Comparison of ENCODE assay signal across 9 mouse cellular contexts in genomic region chr7:4138181-4138580, GRCm38 (mm10). TPM values are rescaled to one million over a fixed set of nuclear protein-coding genes. Genes with fewer than 3 reads are reported as not detected.
DNase-seq lines count a peak whose midpoint lies in the region; ATAC-seq and TF ChIP-seq lines count a peak whose summit lies in the region.
"Had no signal": no experiment of that assay in that cellular context is flagged by ENCODE, and none has a peak within 500 bp of the region (broad histone marks: within the 10 kb centered on the region; RNA-seq: fewer than 3 reads in every experiment).

No protein-coding gene starts in this region.

- no peak for TF ChIP-seq EP300 in heart, postnatal 0 days (IDR thresholded peaks at IDR 0.05; ENCODE audit: low read depth)
- no peak for TF ChIP-seq EP300 in liver, postnatal 0 days (IDR thresholded peaks at IDR 0.05; ENCODE audit: low read depth)

- ATAC-seq in heart, embryonic 11.5 days (replicated peaks; ENCODE audit: insufficient number of reproducible peaks, low FRiP score, low TSS enrichment), result no peak
- ATAC-seq in heart, postnatal 0 days (ENCODE audit: insufficient read depth, low read depth), result no peak
- no peak for ATAC-seq in liver, postnatal 0 days

- no peak for DNase-seq in heart, postnatal 14 days
- no peak for DNase-seq in ES-E14 (ENCODE audit: low read depth, low spot score)
- no peak for DNase-seq in heart, postnatal 0 days (ENCODE audit: low spot score)
- peak; percentile 3 for DNase-seq in liver, postnatal 0 days
- no peak for DNase-seq in ovary, postnatal 14 days (ENCODE audit: low spot score)
- DNase-seq in retina, embryonic 14.5 days (ENCODE audit: low spot score), result no peak
- no peak for DNase-seq in thymus, postnatal 4 days
- DNase-seq: kidney, postnatal 4 days had no signal

- H3K4me1 ChIP-seq in heart, embryonic 11.5 days (ENCODE audit: control insufficient read depth, insufficient read depth, low read length), result peaks cover 6% of the 10 kb centered on the region
- peaks cover 0 to 5% of the 10 kb centered on the region in 2 experiments; a peak in 1 of 4 replicates for H3K4me1 ChIP-seq in ES-E14 (ENCODE audit: control insufficient read depth in 2 of 2, insufficient read depth in 2 of 2, low read length in 2 of 2, poor library complexity in 1 of 2)
- H3K4me1 ChIP-seq in heart, postnatal 0 days (ENCODE audit: control insufficient read depth, insufficient read depth), result peaks cover 7% of the 10 kb centered on the region; the same call in 1 of the 2 replicates
- H3K4me1 ChIP-seq in liver, postnatal 0 days (ENCODE audit: insufficient read depth), result peaks cover 13% of the 10 kb centered on the region

- H3K27ac ChIP-seq in heart, embryonic 11.5 days (ENCODE audit: low read depth, low read length), result no peak overlapping the region
- H3K27ac ChIP-seq in ES-E14 (ENCODE audit: insufficient read depth, low read depth, low read length, poor library complexity, severe bottlenecking), result no peak overlapping the region
- H3K27ac ChIP-seq in heart, postnatal 0 days (ENCODE audit: low read depth), result no peak overlapping the region
- H3K27ac ChIP-seq in liver, postnatal 0 days (ENCODE audit: low read depth), result no peak overlapping the region

- H3K36me3 ChIP-seq in heart, embryonic 11.5 days (ENCODE audit: control insufficient read depth, insufficient read depth, low read length), result peaks cover 35% of the 10 kb centered on the region
- H3K36me3 ChIP-seq in ES-E14 (ENCODE audit: control insufficient read depth, insufficient read depth, low read length, poor library complexity, severe bottlenecking), result peaks cover 52% of the 10 kb centered on the region
- H3K36me3 ChIP-seq in heart, postnatal 0 days (replicated peaks; ENCODE audit: control insufficient read depth, insufficient read depth, low read length), result peaks cover 51% of the 10 kb centered on the region
- H3K36me3 ChIP-seq in liver, postnatal 0 days (replicated peaks; ENCODE audit: insufficient read depth, low read length), result peaks cover 54% of the 10 kb centered on the region

- no peaks in the 10 kb centered on the region for H3K27me3 ChIP-seq in heart, embryonic 11.5 days (ENCODE audit: control insufficient read depth, insufficient read depth, low read length)
- H3K27me3 ChIP-seq in heart, postnatal 0 days (ENCODE audit: control insufficient read depth, insufficient read depth, low read length), result no peaks in the 10 kb centered on the region
- no peaks in the 10 kb centered on the region for H3K27me3 ChIP-seq in liver, postnatal 0 days (ENCODE audit: insufficient read depth, low read length)

- H3K9ac ChIP-seq in heart, embryonic 11.5 days (ENCODE audit: low read depth, low read length), result peak overlapping the region; percentile 82; the same call in 1 of the 2 replicates
- peak overlapping the region; percentile 97; the same call in 1 of the 2 replicates for H3K9ac ChIP-seq in ES-E14 (ENCODE audit: insufficient read depth, low read depth, low read length, poor library complexity, severe bottlenecking)
- 0 out of 2 replicates have a peak overlapping the region, but pooled peaks have one; percentile 73 for H3K9ac ChIP-seq in heart, postnatal 0 days (replicated peaks; ENCODE audit: low read depth, low read length)
- H3K9ac ChIP-seq in liver, postnatal 0 days (replicated peaks), result peak overlapping the region; percentile 82

- no peak for TF ChIP-seq CTCF in heart, postnatal 0 days (IDR thresholded peaks at IDR 0.05; ENCODE audit: low read depth)
- TF ChIP-seq CTCF in liver, postnatal 0 days (IDR thresholded peaks at IDR 0.05; ENCODE audit: low read depth), result no peak

- 86% methylated on average over 2 of the region's 2 CpGs for WGBS in heart, embryonic 11.5 days (ENCODE audit: insufficient replicate concordance)
- WGBS in heart, postnatal 0 days, result 83% methylated on average over 2 of the region's 2 CpGs
- WGBS in liver, postnatal 0 days (ENCODE audit: insufficient replicate concordance), result 66% methylated on average over 2 of the region's 2 CpGs

- in situ Hi-C loops in ES-E14 (cut with MboI; ENCODE audit: low sequenced_read_pairs in 2 of 2, unreplicated experiment in 2 of 2), result loop anchor here in 1 of 2 experiments (25.0 kb wide), 1 partner anchor 299 kb away; the partner anchor contains the start of gene Rdh13

- peak overlapping the region; percentile 93 for H3K4me2 ChIP-seq in heart, embryonic 11.5 days
- H3K4me2 ChIP-seq in heart, postnatal 0 days (ENCODE audit: low read depth, low read length), result peak overlapping the region; percentile 74
- peak overlapping the region; percentile 90 for H3K4me2 ChIP-seq in liver, postnatal 0 days (ENCODE audit: low read depth, low read length)

- H3K4me3 ChIP-seq in heart, embryonic 11.5 days (ENCODE audit: low read depth, low read length), result peak overlapping the region; percentile 88
- peak overlapping the region; percentile 83 to 88; a peak in 3 of 4 replicates for H3K4me3 ChIP-seq in ES-E14 (ENCODE audit: insufficient read depth in 1 of 2, low read depth in 1 of 2, low read length in 2 of 2, poor library complexity in 1 of 2, severe bottlenecking in 1 of 2)
- H3K4me3 ChIP-seq in heart, postnatal 0 days (ENCODE audit: low read depth, low read length), result peak overlapping the region; percentile 58
- peak overlapping the region; percentile 88 for H3K4me3 ChIP-seq in liver, postnatal 0 days (ENCODE audit: low read depth, low read length)

- intact Hi-C loops in heart, postnatal 14 days (cut with DNase I), result loop anchor here (5.0 to 10.0 kb wide), 2 partner anchors 157 to 669 kb away; no protein-coding TSS in a partner anchor

- no peaks in the 10 kb centered on the region for H3K9me3 ChIP-seq in heart, embryonic 11.5 days (replicated peaks; ENCODE audit: control insufficient read depth, low read length)
- no peaks in the 10 kb centered on the region for H3K9me3 ChIP-seq in ES-E14 (ENCODE audit: control insufficient read depth, insufficient read depth, low read depth, low read length)
- H3K9me3 ChIP-seq in heart, postnatal 0 days (replicated peaks; ENCODE audit: control insufficient read depth, low read length), result no peaks in the 10 kb centered on the region
- H3K9me3 ChIP-seq in liver, postnatal 0 days (ENCODE audit: low read length), result no peaks in the 10 kb centered on the region

TF ChIP-seq in ES-E14, 5 proteins besides CTCF, POLR2A, EP300 and RAD21:
- no peak for TF ChIP-seq ZNF384 (IDR thresholded peaks at IDR 0.05; ENCODE audit: low read depth, low read length)
- TF ChIP-seq ZC3H11A (IDR thresholded peaks at IDR 0.05; ENCODE audit: borderline replicate concordance, low read depth, low read length), result no peak
- no peak for TF ChIP-seq CHD2 (IDR thresholded peaks at IDR 0.05; ENCODE audit: low read depth, low read length)
- no peak for TF ChIP-seq MAFK (IDR thresholded peaks at IDR 0.05; ENCODE audit: insufficient read depth, low read depth, low read length)
- no peak for TF ChIP-seq HCFC1 (IDR thresholded peaks at IDR 0.05; ENCODE audit: borderline replicate concordance, insufficient read depth, low read length)

RNA-seq across cellular contexts. Expression of gene Leng8, which starts 1.3 kb away (rescaled TPM):
- 42.1 and 42.6 TPM in 2 replicates for polyA plus RNA-seq in heart, embryonic 11.5 days (2014; fragmentation: Nextera tagmentation; extraction: Ambion mirVana)
- 10 to 100 TPM; 47.6 to 64.6 TPM for total RNA-seq in heart, postnatal 14 days (2021)
- total RNA-seq in ES-E14 (2012; rRNA removed), result 77.2 and 115 TPM in 2 replicates
- total RNA-seq in heart, postnatal 0 days (2014; rRNA removed; ENCODE audit: low replicate concordance), result 112 and 139 TPM in 2 replicates
- 12.9 and 16.0 TPM in 2 replicates for polyA plus RNA-seq in heart, postnatal 0 days (2015; fragmentation: Nextera tagmentation; extraction: Ambion mirVana)
- 9.1 and 9.7 TPM in 2 replicates for polyA plus RNA-seq in liver, postnatal 0 days (2015; fragmentation: Nextera tagmentation; extraction: Ambion mirVana)

RNA-seq across cellular contexts. Expression of gene Leng9, which starts 12.0 kb away (rescaled TPM):
- 1.4 TPM in 2 replicates for polyA plus RNA-seq in heart, embryonic 11.5 days (2014; fragmentation: Nextera tagmentation; extraction: Ambion mirVana)
- total RNA-seq in heart, postnatal 14 days (2021), result 1 to 10 TPM; 2.7 to 3.4 TPM
- total RNA-seq in ES-E14 (2012; rRNA removed), result 0.79 and 1.0 TPM in 2 replicates
- total RNA-seq in heart, postnatal 0 days (2014; rRNA removed; ENCODE audit: low replicate concordance), result 0.27 and 3.1 TPM in 2 replicates
- 3.6 and 3.8 TPM in 2 replicates for polyA plus RNA-seq in heart, postnatal 0 days (2015; fragmentation: Nextera tagmentation; extraction: Ambion mirVana)
- 2.8 TPM in 2 replicates for polyA plus RNA-seq in liver, postnatal 0 days (2015; fragmentation: Nextera tagmentation; extraction: Ambion mirVana)

RNA-seq across cellular contexts. Expression of gene Ttyh1, which starts 19.0 kb away (rescaled TPM):
- 0.70 and 0.87 TPM in 2 replicates for polyA plus RNA-seq in heart, embryonic 11.5 days (2014; fragmentation: Nextera tagmentation; extraction: Ambion mirVana)
- 1 to 10 TPM; 1.9 to 2.0 TPM for total RNA-seq in heart, postnatal 14 days (2021)
- 11.9 and 21.0 TPM in 2 replicates for total RNA-seq in ES-E14 (2012; rRNA removed)
- 4.2 and 5.0 TPM in 2 replicates for total RNA-seq in heart, postnatal 0 days (2014; rRNA removed; ENCODE audit: low replicate concordance)
- 0.45 and 1.1 TPM in 2 replicates for polyA plus RNA-seq in heart, postnatal 0 days (2015; fragmentation: Nextera tagmentation; extraction: Ambion mirVana)
- 1.9 and 3.2 TPM in 2 replicates for polyA plus RNA-seq in liver, postnatal 0 days (2015; fragmentation: Nextera tagmentation; extraction: Ambion mirVana)

RNA-seq across cellular contexts. Expression of gene Cdc42ep5, which starts 26.5 kb away (rescaled TPM):
- 27.9 and 32.1 TPM in 2 replicates for polyA plus RNA-seq in heart, embryonic 11.5 days (2014; fragmentation: Nextera tagmentation; extraction: Ambion mirVana)
- total RNA-seq in heart, postnatal 14 days (2021), result 10 to 100 TPM in 1 of 2 experiments, 1 to 10 TPM in 1; 9.0 to 10.2 TPM
- 13.3 and 17.2 TPM in 2 replicates for total RNA-seq in ES-E14 (2012; rRNA removed)
- total RNA-seq in heart, postnatal 0 days (2014; rRNA removed; ENCODE audit: low replicate concordance), result 34.0 and 37.4 TPM in 2 replicates
- 21.0 and 25.0 TPM in 2 replicates for polyA plus RNA-seq in heart, postnatal 0 days (2015; fragmentation: Nextera tagmentation; extraction: Ambion mirVana)
- polyA plus RNA-seq in liver, postnatal 0 days (2015; fragmentation: Nextera tagmentation; extraction: Ambion mirVana), result 8.2 and 12.1 TPM in 2 replicates
